Mouse (Mus musculus): ENCODE measurements around the gene Anapc7. TPM values are rescaled to one million over a fixed set of nuclear protein-coding genes. Genes with fewer than 3 reads are reported as not detected.

Gene Anapc7
- polyA plus RNA-seq, 1 experiment from 2014 or later, result 28.3 TPM

DNA sequence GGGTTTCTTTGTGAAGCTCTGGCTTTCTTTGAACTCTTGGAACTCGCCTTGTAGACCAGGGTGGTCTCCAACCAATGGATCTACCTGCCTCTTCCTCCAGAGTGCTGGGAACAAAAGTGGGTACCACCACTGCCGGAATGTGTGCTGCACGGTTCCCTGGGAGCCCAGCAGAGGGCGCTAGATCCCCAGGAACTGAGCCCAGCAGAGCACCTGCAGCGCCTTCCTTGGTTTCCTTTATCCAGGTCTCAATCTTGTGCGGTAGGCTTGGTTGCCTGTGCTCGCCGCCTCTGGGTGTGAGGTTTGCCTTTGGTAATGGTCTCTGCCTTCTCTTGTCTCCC, 20.2 kb upstream of the Anapc7 start:
- H3K9me3 ChIP-seq (ENCODE audit: control insufficient read depth, low read length), result no peaks in the 10 kb centered on the region
- ATAC-seq (replicated peaks; ENCODE audit: low FRiP score) (no peak), DNase-seq (ENCODE audit: low spot score) (peak; percentile 87)
- H3K4me1 ChIP-seq (replicated peaks; ENCODE audit: control insufficient read depth, insufficient read depth, low read length), result no peaks in the 10 kb centered on the region
- H3K27ac ChIP-seq (ENCODE audit: low read depth, low read length), result no peak overlapping the region
- peaks cover 8% of the 10 kb centered on the region for H3K36me3 ChIP-seq (ENCODE audit: control insufficient read depth, insufficient read depth, low read length)
- no peak overlapping the region for H3K4me3 ChIP-seq (ENCODE audit: low read depth, low read length)
- WGBS, result 17% methylated on average over 8 of the region's 8 CpGs
- no peak overlapping the region for H3K9ac ChIP-seq (ENCODE audit: low read length)
- H3K27me3 ChIP-seq (ENCODE audit: control insufficient read depth, insufficient read depth, low read length), result no peaks in the 10 kb centered on the region
- H3K4me2 ChIP-seq (ENCODE audit: low read depth, low read length, severe bottlenecking), result no peak overlapping the region

DNA sequence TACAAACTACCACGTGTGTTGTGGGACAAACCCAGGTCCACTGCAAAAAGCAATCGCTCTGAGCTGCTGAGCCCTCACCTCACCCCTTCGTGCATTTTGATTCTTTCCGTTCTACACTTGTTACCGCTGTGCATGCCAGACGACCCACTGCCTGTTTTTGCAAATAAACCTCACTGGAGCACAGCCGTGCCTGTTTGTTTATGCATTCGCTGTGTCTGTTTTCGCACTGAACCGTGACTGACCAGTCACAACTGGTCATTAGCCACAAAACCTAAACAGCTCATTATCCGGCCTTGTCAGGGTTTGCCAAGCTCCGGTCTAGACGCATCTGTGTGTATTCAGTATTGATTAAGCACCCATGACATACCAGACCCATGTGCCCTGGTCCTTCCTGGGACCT, 19.3 kb upstream of the Anapc7 start:
- H3K9ac ChIP-seq (ENCODE audit: low read length), result no peak overlapping the region
- WGBS, result 91% methylated on average over 13 of the region's 13 CpGs
- no peaks in the 10 kb centered on the region for H3K4me1 ChIP-seq (replicated peaks; ENCODE audit: control insufficient read depth, insufficient read depth, low read length)
- no peaks in the 10 kb centered on the region for H3K9me3 ChIP-seq (ENCODE audit: control insufficient read depth, low read length)
- DNase-seq (ENCODE audit: low spot score) (no peak), ATAC-seq (replicated peaks; ENCODE audit: low FRiP score) (no peak)
- no peaks in the 10 kb centered on the region for H3K27me3 ChIP-seq (ENCODE audit: control insufficient read depth, insufficient read depth, low read length)
- no peak overlapping the region for H3K4me2 ChIP-seq (ENCODE audit: low read depth, low read length, severe bottlenecking)
- H3K36me3 ChIP-seq (ENCODE audit: control insufficient read depth, insufficient read depth, low read length), result peaks cover 7% of the 10 kb centered on the region
- H3K27ac ChIP-seq (ENCODE audit: low read depth, low read length), result no peak overlapping the region
- no peak overlapping the region for H3K4me3 ChIP-seq (ENCODE audit: low read depth, low read length)

DNA sequence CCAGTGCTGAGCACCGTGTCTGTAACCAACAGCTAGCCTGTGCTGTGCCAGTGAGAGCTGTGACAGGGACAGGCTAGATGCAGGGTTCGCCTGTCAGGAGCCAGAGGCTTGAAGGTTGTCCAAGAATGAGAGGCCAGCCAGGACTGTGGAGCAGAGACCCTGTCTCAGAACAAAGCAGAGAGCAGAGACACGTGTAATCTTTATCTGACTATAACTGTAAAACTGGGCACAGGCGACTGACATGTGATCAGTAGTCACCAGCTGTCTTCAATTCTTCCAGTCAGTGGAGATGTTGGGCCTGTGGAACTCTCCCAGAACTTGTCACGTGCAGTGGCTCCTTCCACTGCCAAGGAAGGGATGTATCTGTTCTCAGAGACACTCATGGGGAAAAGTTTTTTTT, 18.7 kb upstream of the Anapc7 start:
- Histone ChIP-seq H3K9me3 (ENCODE audit: control insufficient read depth, low read length) (no peaks in the 10 kb centered on the region), H3K4me3 (ENCODE audit: low read depth, low read length) (no peak overlapping the region), H3K9ac (ENCODE audit: low read length) (no peak overlapping the region), H3K27ac (ENCODE audit: low read depth, low read length) (no peak overlapping the region), H3K36me3 (ENCODE audit: control insufficient read depth, insufficient read depth, low read length) (peaks cover 7% of the 10 kb centered on the region), H3K4me1 (replicated peaks; ENCODE audit: control insufficient read depth, insufficient read depth, low read length) (no peaks in the 10 kb centered on the region), H3K4me2 (ENCODE audit: low read depth, low read length, severe bottlenecking) (no peak overlapping the region), H3K27me3 (ENCODE audit: control insufficient read depth, insufficient read depth, low read length) (no peaks in the 10 kb centered on the region)
- peak; percentile 38 for DNase-seq (ENCODE audit: low spot score)
- 91% methylated on average over 5 of the region's 5 CpGs for WGBS
- no peak for ATAC-seq (replicated peaks; ENCODE audit: low FRiP score)

DNA sequence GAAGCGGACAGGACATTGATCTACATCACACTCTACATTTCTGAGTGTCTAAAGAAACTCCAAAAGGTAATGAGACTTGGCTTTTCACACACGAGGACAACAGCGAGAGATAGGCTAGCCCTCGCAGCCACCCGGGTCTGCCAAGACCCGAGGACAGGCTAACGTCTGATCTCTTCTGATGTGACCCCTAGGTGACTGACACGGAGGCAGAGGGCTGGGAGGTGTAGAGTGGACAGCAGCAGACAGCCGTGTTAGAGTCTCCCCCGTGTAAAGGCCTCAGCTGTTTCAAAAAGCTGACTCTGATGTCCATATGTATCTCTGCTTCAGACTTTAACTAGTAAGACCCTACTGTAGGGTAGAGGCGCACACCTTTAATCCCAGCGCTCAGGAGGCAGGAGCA, 18.1 kb upstream of the Anapc7 start:
- Histone ChIP-seq H3K27ac (ENCODE audit: low read depth, low read length) (no peak overlapping the region), H3K9ac (ENCODE audit: low read length) (no peak overlapping the region), H3K4me1 (replicated peaks; ENCODE audit: control insufficient read depth, insufficient read depth, low read length) (no peaks in the 10 kb centered on the region), H3K9me3 (ENCODE audit: control insufficient read depth, low read length) (no peaks in the 10 kb centered on the region), H3K4me2 (ENCODE audit: low read depth, low read length, severe bottlenecking) (no peak overlapping the region), H3K36me3 (ENCODE audit: control insufficient read depth, insufficient read depth, low read length) (peaks cover 7% of the 10 kb centered on the region), H3K27me3 (ENCODE audit: control insufficient read depth, insufficient read depth, low read length) (no peaks in the 10 kb centered on the region), H3K4me3 (ENCODE audit: low read depth, low read length) (no peak overlapping the region)
- ATAC-seq (replicated peaks; ENCODE audit: low FRiP score), result no peak
- 92% methylated on average over 12 of the region's 12 CpGs for WGBS
- no peak for DNase-seq (ENCODE audit: low spot score)

DNA sequence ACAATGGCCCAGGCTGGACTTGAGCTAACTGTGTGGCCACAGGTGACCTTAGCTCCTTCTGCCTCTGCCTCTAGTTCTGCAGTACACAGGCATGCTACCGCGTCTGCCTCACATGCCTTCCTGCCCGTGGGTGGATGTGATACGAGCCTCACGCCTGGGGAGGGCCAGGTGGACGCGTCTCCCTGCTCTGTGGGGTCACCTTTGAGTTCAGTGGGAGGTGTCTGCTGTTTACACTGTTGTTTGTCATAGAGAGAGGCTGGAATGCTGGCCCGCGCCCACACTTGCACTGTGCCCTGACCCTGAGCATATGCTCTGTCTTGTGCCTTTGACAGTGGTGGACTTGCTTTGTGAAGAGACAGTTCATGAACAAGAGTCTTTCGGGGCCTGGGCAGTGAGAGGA, 16.0 kb upstream of the Anapc7 start:
- no peaks in the 10 kb centered on the region for H3K4me1 ChIP-seq (replicated peaks; ENCODE audit: control insufficient read depth, insufficient read depth, low read length)
- no peak for ATAC-seq (replicated peaks; ENCODE audit: low FRiP score)
- H3K4me2 ChIP-seq (ENCODE audit: low read depth, low read length, severe bottlenecking), result no peak overlapping the region
- H3K36me3 ChIP-seq (ENCODE audit: control insufficient read depth, insufficient read depth, low read length), result peaks cover 7% of the 10 kb centered on the region
- H3K4me3 ChIP-seq (ENCODE audit: low read depth, low read length), result no peak overlapping the region
- 95% methylated on average over 10 of the region's 10 CpGs for WGBS
- H3K27ac ChIP-seq (ENCODE audit: low read depth, low read length), result no peak overlapping the region
- no peaks in the 10 kb centered on the region for H3K27me3 ChIP-seq (ENCODE audit: control insufficient read depth, insufficient read depth, low read length)
- H3K9ac ChIP-seq (ENCODE audit: low read length), result no peak overlapping the region
- no peaks in the 10 kb centered on the region for H3K9me3 ChIP-seq (ENCODE audit: control insufficient read depth, low read length)
- peak; percentile 48 for DNase-seq (ENCODE audit: low spot score)

DNA sequence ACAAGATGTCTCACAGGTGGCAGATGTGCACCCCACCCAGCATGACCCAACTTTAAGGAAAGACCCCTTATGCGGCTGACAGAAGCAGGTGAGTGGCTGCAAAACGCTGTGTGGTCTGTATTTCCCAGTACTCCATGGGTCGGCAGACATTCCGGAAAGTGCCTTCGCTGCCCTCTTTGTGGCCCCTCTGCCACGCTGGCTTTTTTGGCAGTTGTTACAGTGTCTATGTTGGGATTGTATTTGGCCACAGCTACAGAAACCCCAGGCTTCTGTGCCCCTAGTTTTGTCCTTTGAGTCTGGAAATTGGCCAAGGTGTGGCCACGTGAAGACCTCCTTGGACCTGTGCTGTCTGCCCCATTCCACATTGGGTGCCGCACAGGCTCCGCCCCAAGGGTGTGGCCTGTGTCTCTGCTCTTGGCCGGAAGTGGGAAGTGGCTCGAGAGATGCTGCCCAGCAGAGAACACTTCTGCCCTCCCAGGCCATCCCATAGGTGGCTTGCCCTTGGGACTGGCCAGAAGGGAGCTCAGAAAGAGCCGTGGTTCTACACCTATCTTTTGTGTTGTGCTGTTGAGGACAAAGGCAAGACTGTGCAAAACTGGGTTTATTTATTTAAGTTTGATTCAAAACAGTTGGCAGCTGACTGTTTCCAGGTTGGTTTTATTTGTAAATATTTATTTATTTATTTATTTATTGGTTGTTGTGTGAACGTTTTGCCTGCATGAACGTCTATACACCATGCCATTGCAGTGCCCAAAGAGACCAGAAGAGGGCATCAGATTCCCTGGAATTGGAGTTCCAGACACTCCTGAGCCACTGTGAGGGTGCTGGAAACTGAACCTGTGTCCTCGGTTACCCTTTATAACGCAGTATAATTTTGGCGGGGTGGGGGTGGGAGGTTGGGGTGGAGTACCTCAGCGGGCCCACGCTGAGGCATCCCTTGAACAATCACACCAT, 11.5 kb upstream of the Anapc7 start:
- Histone ChIP-seq H3K4me2 (ENCODE audit: low read depth, low read length, severe bottlenecking) (no peak overlapping the region), H3K9me3 (ENCODE audit: control insufficient read depth, low read length) (no peaks in the 10 kb centered on the region), H3K27me3 (ENCODE audit: control insufficient read depth, insufficient read depth, low read length) (no peaks in the 10 kb centered on the region), H3K4me1 (replicated peaks; ENCODE audit: control insufficient read depth, insufficient read depth, low read length) (no peaks in the 10 kb centered on the region), H3K27ac (ENCODE audit: low read depth, low read length) (no peak overlapping the region), H3K4me3 (ENCODE audit: low read depth, low read length) (no peak overlapping the region), H3K9ac (ENCODE audit: low read length) (no peak overlapping the region), H3K36me3 (ENCODE audit: control insufficient read depth, insufficient read depth, low read length) (peaks cover 7% of the 10 kb centered on the region; the same call in 1 of the 2 replicates)
- no peak for ATAC-seq (replicated peaks; ENCODE audit: low FRiP score)
- 87% methylated on average over 19 of the region's 19 CpGs for WGBS
- DNase-seq (ENCODE audit: low spot score), result no peak

DNA sequence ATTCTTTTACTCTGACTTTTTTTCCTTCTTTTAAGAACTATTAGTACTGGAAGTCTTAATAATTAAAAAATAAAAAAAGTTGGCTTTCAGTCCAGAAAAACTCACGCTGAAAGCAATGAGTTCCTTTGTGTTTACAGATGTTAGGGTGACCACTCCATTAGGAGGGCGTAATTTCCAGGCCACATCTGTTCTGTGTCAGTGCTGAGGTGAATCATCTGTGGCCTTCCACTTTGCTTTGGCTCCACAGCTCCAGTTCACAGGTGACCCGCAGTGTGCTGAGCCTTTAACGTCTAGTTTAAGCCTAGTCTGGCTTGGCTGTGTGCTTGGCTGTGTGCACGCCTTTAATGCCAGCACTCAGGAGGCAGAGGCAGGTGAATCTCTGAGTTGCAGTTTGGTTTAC, 9.6 kb upstream of the Anapc7 start:
- no peak overlapping the region for H3K4me2 ChIP-seq (ENCODE audit: low read depth, low read length, severe bottlenecking)
- WGBS, result 82% methylated on average over 5 of the region's 5 CpGs
- no peak for DNase-seq (ENCODE audit: low spot score)

DNA sequence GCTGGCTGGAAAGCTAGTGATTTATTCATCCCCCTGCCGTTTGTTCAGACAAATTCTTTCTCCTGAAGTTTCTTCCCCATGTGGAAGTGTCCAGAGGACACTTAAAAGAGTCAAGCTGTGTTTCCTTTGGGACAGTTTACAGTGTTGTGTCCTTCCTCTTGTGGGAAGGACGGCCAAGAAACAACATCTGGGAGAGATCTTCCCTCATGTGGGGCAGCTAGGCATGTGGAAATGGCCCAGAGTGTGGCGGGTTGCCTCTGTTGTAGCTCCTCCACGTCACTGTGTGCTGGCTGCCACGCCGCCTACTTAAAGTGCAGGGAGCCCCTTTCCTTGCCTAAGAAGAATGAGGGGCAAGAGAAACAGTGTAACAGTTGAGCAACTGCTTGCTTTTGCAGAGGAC, 8.7 kb upstream of the Anapc7 start:
- Histone ChIP-seq H3K9ac (ENCODE audit: low read length) (no peak overlapping the region), H3K27ac (ENCODE audit: low read depth, low read length) (no peak overlapping the region), H3K36me3 (ENCODE audit: control insufficient read depth, insufficient read depth, low read length) (no peaks in the 10 kb centered on the region), H3K4me1 (replicated peaks; ENCODE audit: control insufficient read depth, insufficient read depth, low read length) (no peaks in the 10 kb centered on the region), H3K4me2 (ENCODE audit: low read depth, low read length, severe bottlenecking) (no peak overlapping the region), H3K9me3 (ENCODE audit: control insufficient read depth, low read length) (no peaks in the 10 kb centered on the region), H3K27me3 (ENCODE audit: control insufficient read depth, insufficient read depth, low read length) (no peaks in the 10 kb centered on the region), H3K4me3 (ENCODE audit: low read depth, low read length) (no peak overlapping the region)
- no peak for DNase-seq (ENCODE audit: low spot score)
- WGBS, result 76% methylated on average over 6 of the region's 6 CpGs
- no peak for ATAC-seq (replicated peaks; ENCODE audit: low FRiP score)

More for the DNA sequence above, 9.6 kb upstream of the Anapc7 start:
- Histone ChIP-seq H3K9ac (ENCODE audit: low read length) (no peak overlapping the region), H3K27ac (ENCODE audit: low read depth, low read length) (no peak overlapping the region), H3K36me3 (ENCODE audit: control insufficient read depth, insufficient read depth, low read length) (no peaks in the 10 kb centered on the region; the same call in 1 of the 2 replicates), H3K4me3 (ENCODE audit: low read depth, low read length) (no peak overlapping the region), H3K9me3 (ENCODE audit: control insufficient read depth, low read length) (no peaks in the 10 kb centered on the region), H3K27me3 (ENCODE audit: control insufficient read depth, insufficient read depth, low read length) (no peaks in the 10 kb centered on the region), H3K4me1 (replicated peaks; ENCODE audit: control insufficient read depth, insufficient read depth, low read length) (no peaks in the 10 kb centered on the region)
- no peak for ATAC-seq (replicated peaks; ENCODE audit: low FRiP score)

DNA sequence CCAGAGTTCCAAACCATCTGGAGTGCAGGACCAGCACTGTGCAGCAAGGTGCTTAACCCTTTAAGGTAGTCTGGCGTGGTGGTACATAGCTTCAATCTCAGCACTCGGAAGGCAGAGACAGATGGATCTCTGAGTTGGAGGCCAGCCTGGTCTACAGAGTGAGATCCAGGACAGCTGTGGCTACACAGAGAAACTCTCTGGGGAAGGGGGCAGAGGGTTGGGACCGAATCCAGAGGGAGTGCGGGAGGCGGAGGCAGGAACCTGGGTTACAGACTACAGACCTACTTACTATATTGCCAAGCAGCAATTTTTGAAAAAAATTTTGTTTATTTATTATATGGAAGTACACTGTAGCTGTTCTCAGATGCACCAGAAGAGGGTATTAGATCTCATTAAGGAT, 7.1 kb upstream of the Anapc7 start:
- 97% methylated on average over 5 of the region's 5 CpGs for WGBS
- no peaks in the 10 kb centered on the region for H3K27me3 ChIP-seq (ENCODE audit: control insufficient read depth, insufficient read depth, low read length)
- H3K9ac ChIP-seq (ENCODE audit: low read length), result no peak overlapping the region
- no peak for ATAC-seq (replicated peaks; ENCODE audit: low FRiP score)
- H3K4me1 ChIP-seq (replicated peaks; ENCODE audit: control insufficient read depth, insufficient read depth, low read length), result no peaks in the 10 kb centered on the region
- no peak overlapping the region for H3K27ac ChIP-seq (ENCODE audit: low read depth, low read length)
- H3K36me3 ChIP-seq (ENCODE audit: control insufficient read depth, insufficient read depth, low read length), result no peaks in the 10 kb centered on the region
- no peak for DNase-seq (ENCODE audit: low spot score)
- H3K4me2 ChIP-seq (ENCODE audit: low read depth, low read length, severe bottlenecking), result no peak overlapping the region
- H3K9me3 ChIP-seq (ENCODE audit: control insufficient read depth, low read length), result no peaks in the 10 kb centered on the region
- no peak overlapping the region for H3K4me3 ChIP-seq (ENCODE audit: low read depth, low read length)

Measured in forebrain, embryonic 11.5 days (tissue).